18 mouse cellular contexts compared by ENCODE assay signal in the genomic region with DNA sequence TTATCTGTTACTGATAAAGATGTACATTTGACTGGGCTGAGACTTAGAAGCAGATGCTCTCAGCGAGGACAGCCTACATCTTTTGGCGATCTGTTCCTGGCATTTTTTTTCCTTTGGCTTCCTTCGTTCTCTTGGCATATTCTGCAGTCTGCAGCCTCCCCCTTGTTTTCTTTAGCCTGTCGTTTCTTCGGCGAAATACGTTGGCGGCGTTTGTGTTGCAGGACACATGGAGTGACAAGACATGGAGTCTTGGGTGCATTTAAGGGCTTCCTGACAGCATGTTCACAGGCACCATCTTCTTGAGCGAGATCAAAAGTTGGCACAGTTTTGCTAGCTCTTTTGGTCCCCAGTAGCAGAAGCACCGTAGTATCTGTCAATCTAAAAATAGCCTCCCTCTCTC. TPM values are rescaled to one million over a fixed set of nuclear protein-coding genes. Genes with fewer than 3 reads are reported as not detected.
DNase-seq lines count a peak whose midpoint lies in the region; ATAC-seq and TF ChIP-seq lines count a peak whose summit lies in the region.
"Had no signal": no experiment of that assay in that cellular context is flagged by ENCODE, and none has a peak within 500 bp of the region (broad histone marks: within the 10 kb centered on the region; RNA-seq: fewer than 3 reads in every experiment).

No protein-coding gene starts in this region.

- no peaks in the 10 kb centered on the region for H3K36me3 ChIP-seq in hindbrain, postnatal 0 days (ENCODE audit: insufficient read depth, low read length)
- no peaks in the 10 kb centered on the region for H3K36me3 ChIP-seq in hindbrain, embryonic 14.5 days (replicated peaks; ENCODE audit: control insufficient read depth, insufficient read depth)
- H3K36me3 ChIP-seq: heart, embryonic 10.5 days; neural tube, embryonic 13.5 days had no signal

- peaks cover 10% of the 10 kb centered on the region; the same call in 1 of the 2 replicates for H3K4me1 ChIP-seq in hindbrain, postnatal 0 days (ENCODE audit: insufficient read depth, low read length)
- 0 out of 2 replicates have a peak, but pooled peaks cover 6% of the 10 kb centered on the region for H3K4me1 ChIP-seq in hindbrain, embryonic 14.5 days (replicated peaks; ENCODE audit: control insufficient read depth, insufficient read depth, low read length)

- no peak for ATAC-seq in hindbrain, postnatal 0 days
- ATAC-seq in hindbrain, embryonic 14.5 days (ENCODE audit: low FRiP score): no peak

- H3K9ac ChIP-seq in hindbrain, postnatal 0 days (replicated peaks; ENCODE audit: low read length): no peak overlapping the region
- H3K9ac ChIP-seq in hindbrain, embryonic 14.5 days: no peak overlapping the region
- H3K9ac ChIP-seq: neural tube, embryonic 13.5 days had no signal

- H3K4me2 ChIP-seq in hindbrain, postnatal 0 days (ENCODE audit: low read depth, low read length): 0 out of 2 replicates have a peak overlapping the region, but pooled peaks have one; percentile 0
- no peak overlapping the region for H3K4me2 ChIP-seq in hindbrain, embryonic 14.5 days (replicated peaks)
- H3K4me2 ChIP-seq: neural tube, embryonic 13.5 days had no signal

- H3K27ac ChIP-seq in hindbrain, postnatal 0 days: no peak overlapping the region
- no peak overlapping the region for H3K27ac ChIP-seq in hindbrain, embryonic 14.5 days
- H3K27ac ChIP-seq: heart, embryonic 10.5 days; neural tube, embryonic 13.5 days had no signal

- TF ChIP-seq CTCF in hindbrain, postnatal 0 days (IDR thresholded peaks at IDR 0.05; ENCODE audit: low read depth): no peak

- H3K9me3 ChIP-seq in hindbrain, postnatal 0 days (ENCODE audit: low read length): no peaks in the 10 kb centered on the region
- no peaks in the 10 kb centered on the region for H3K9me3 ChIP-seq in hindbrain, embryonic 14.5 days (ENCODE audit: control insufficient read depth, low read length)
- H3K9me3 ChIP-seq: heart, embryonic 10.5 days; neural tube, embryonic 13.5 days had no signal

- no peak for DNase-seq in hindbrain, postnatal 0 days (ENCODE audit: low spot score)
- DNase-seq in hindbrain, embryonic 14.5 days (ENCODE audit: low spot score): no peak
- DNase-seq in brain, adult 2 months (ENCODE audit: low read depth, low spot score): peak; percentile 90
- DNase-seq in brain, embryonic 18.5 days (ENCODE audit: low read depth, low spot score): peak; percentile 67
- peak; percentile 75 for DNase-seq in right cerebral cortex, adult 18-20 months
- DNase-seq in kidney, adult 8-10 months: no peak
- no peak for DNase-seq in spleen, postnatal 14 days (ENCODE audit: low spot score in 2 of 2)
- DNase-seq: cerebellum, postnatal 36 days; gastrocnemius, postnatal 14 days; kidney, adult 18-20 months; liver; retina, postnatal 1 day; thymus, postnatal 4 days had no signal

- 66% methylated on average over 11 of the region's 11 CpGs for WGBS in hindbrain, postnatal 0 days
- WGBS in hindbrain, embryonic 14.5 days: 90% methylated on average over 11 of the region's 11 CpGs

- no peaks in the 10 kb centered on the region for H3K27me3 ChIP-seq in hindbrain, postnatal 0 days (ENCODE audit: insufficient read depth, low read length)
- H3K27me3 ChIP-seq in hindbrain, embryonic 14.5 days (ENCODE audit: control insufficient read depth, insufficient read depth, low read length): no peaks in the 10 kb centered on the region; the same call in 1 of the 2 replicates

- H3K4me3 ChIP-seq in hindbrain, postnatal 0 days (ENCODE audit: low read length): no peak overlapping the region
- no peak overlapping the region for H3K4me3 ChIP-seq in hindbrain, embryonic 14.5 days (replicated peaks; ENCODE audit: low read length)
- H3K4me3 ChIP-seq: heart, embryonic 10.5 days; neural tube, embryonic 13.5 days had no signal

RNA-seq across cellular contexts. Expression of a gene that starts 1.2 kb away (rescaled TPM):
- total RNA-seq in hindbrain, postnatal 0 days (2014; rRNA removed): 1.0 and 6.5 TPM in 2 replicates
- polyA plus RNA-seq in hindbrain, postnatal 0 days (2015; fragmentation: Nextera tagmentation; extraction: Ambion mirVana): 2.2 and 2.6 TPM in 2 replicates
- polyA plus RNA-seq in hindbrain, embryonic 14.5 days (2014; fragmentation: Nextera tagmentation; extraction: Ambion mirVana): 0.89 and 1.4 TPM in 2 replicates
- total RNA-seq: adrenal gland, adult 18-20 months; CH12.LX; gastrocnemius, postnatal 14 days had no signal
- polyA plus RNA-seq: hindbrain, embryonic 11.5 days had no signal

RNA-seq across cellular contexts. Expression of a gene that starts 13.0 kb away (rescaled TPM):
- 16.0 and 18.2 TPM in 2 replicates for total RNA-seq in hindbrain, postnatal 0 days (2014; rRNA removed)
- polyA plus RNA-seq in hindbrain, postnatal 0 days (2015; fragmentation: Nextera tagmentation; extraction: Ambion mirVana): 29.0 and 30.3 TPM in 2 replicates
- polyA plus RNA-seq in hindbrain, embryonic 14.5 days (2014; fragmentation: Nextera tagmentation; extraction: Ambion mirVana): 30.5 and 32.3 TPM in 2 replicates

RNA-seq across cellular contexts. Expression of a gene that starts 27.4 kb away (rescaled TPM):
- total RNA-seq in hindbrain, postnatal 0 days (2014; rRNA removed): 123 and 127 TPM in 2 replicates
- 23.0 and 23.6 TPM in 2 replicates for polyA plus RNA-seq in hindbrain, postnatal 0 days (2015; fragmentation: Nextera tagmentation; extraction: Ambion mirVana)
- polyA plus RNA-seq in hindbrain, embryonic 14.5 days (2014; fragmentation: Nextera tagmentation; extraction: Ambion mirVana): 19.2 and 27.8 TPM in 2 replicates

Comparison
In these comparisons a context has a peak if more than half of its experiments do, and no peak if none do; other contexts are left out.
1. DNase-seq: peak in brain, adult 2 months (single experiment), brain, embryonic 18.5 days (single experiment) and right cerebral cortex, adult 18-20 months (single experiment); none in hindbrain, postnatal 0 days (single experiment), hindbrain, embryonic 14.5 days (single experiment), kidney, adult 8-10 months (0 of 2) and spleen, postnatal 14 days (0 of 2).